21 mouse cellular contexts compared by ENCODE assay signal in genomic region chr7:108968201-108968600, GRCm38 (mm10). TPM values are rescaled to one million over a fixed set of nuclear protein-coding genes. Genes with fewer than 3 reads are reported as not detected.
DNase-seq lines count a peak whose midpoint lies in the region; ATAC-seq and TF ChIP-seq lines count a peak whose summit lies in the region.
"Had no signal": no experiment of that assay in that cellular context is flagged by ENCODE, and none has a peak within 500 bp of the region (broad histone marks: within the 10 kb centered on the region; RNA-seq: fewer than 3 reads in every experiment).

No protein-coding gene starts in this region.

- 15% methylated on average over 6 of the region's 6 CpGs for WGBS in kidney, embryonic 16.5 days
- WGBS in liver, postnatal 0 days (ENCODE audit: insufficient replicate concordance) = 33% methylated on average over 6 of the region's 6 CpGs

- TF ChIP-seq POLR2A in brain, embryonic 14.5 days (IDR thresholded peaks at IDR 0.05; ENCODE audit: borderline replicate concordance, extremely low read depth, insufficient read depth, insufficient read length, poor library complexity, severe bottlenecking) = no peak

- no peak overlapping the region for H3K4me3 ChIP-seq in kidney, embryonic 16.5 days (ENCODE audit: low read length)
- H3K4me3 ChIP-seq in C2C12 (ENCODE audit: insufficient read depth, poor library complexity, severe bottlenecking) = no peak overlapping the region
- H3K4me3 ChIP-seq in liver, postnatal 0 days (ENCODE audit: low read depth, low read length) = no peak overlapping the region
- H3K4me3 ChIP-seq: forebrain, embryonic 13.5 days; heart, embryonic 15.5 days; liver, embryonic 15.5 days; midbrain, embryonic 10.5 days; myocyte had no signal

- no peaks in the 10 kb centered on the region for H3K9me3 ChIP-seq in kidney, embryonic 16.5 days (ENCODE audit: low read length)
- H3K9me3 ChIP-seq in liver, postnatal 0 days (ENCODE audit: low read length) = no peaks in the 10 kb centered on the region
- H3K9me3 ChIP-seq: forebrain, embryonic 13.5 days; heart, embryonic 15.5 days; liver, embryonic 15.5 days; midbrain, embryonic 10.5 days had no signal

- H3K79me3 ChIP-seq in C2C12 (ENCODE audit: low read depth) = no peaks in the 10 kb centered on the region

- H3ac ChIP-seq in C2C12 (ENCODE audit: control insufficient read depth, insufficient read length, low read depth) = no peak overlapping the region

- 0 out of 2 replicates have a peak, but pooled peaks have one; percentile 37 for ATAC-seq in kidney, embryonic 16.5 days (ENCODE audit: low FRiP score, low TSS enrichment)
- no peak for ATAC-seq in megakaryocyte, adult 5-6 weeks (ENCODE audit: poor library complexity, severe bottlenecking)
- ATAC-seq in liver, postnatal 0 days = no peak
- ATAC-seq: forebrain, embryonic 13.5 days; Patski had no signal

- no peak overlapping the region for H3K27ac ChIP-seq in kidney, embryonic 16.5 days (ENCODE audit: low read length)
- no peak overlapping the region for H3K27ac ChIP-seq in liver, postnatal 0 days (ENCODE audit: low read depth)
- H3K27ac ChIP-seq: forebrain, embryonic 13.5 days; heart, embryonic 15.5 days; liver, embryonic 15.5 days; midbrain, embryonic 10.5 days had no signal

- H3K9ac ChIP-seq in kidney, embryonic 16.5 days (replicated peaks; ENCODE audit: low read length) = no peak overlapping the region
- H3K9ac ChIP-seq in liver, postnatal 0 days (replicated peaks) = no peak overlapping the region
- H3K9ac ChIP-seq: forebrain, embryonic 13.5 days; heart, embryonic 15.5 days; liver, embryonic 15.5 days had no signal

- H3K36me3 ChIP-seq in kidney, embryonic 16.5 days (ENCODE audit: insufficient read depth, low read length) = no peaks in the 10 kb centered on the region
- no peaks in the 10 kb centered on the region for H3K36me3 ChIP-seq in C2C12 (ENCODE audit: control insufficient read depth, insufficient read depth)
- no peaks in the 10 kb centered on the region for H3K36me3 ChIP-seq in liver, postnatal 0 days (replicated peaks; ENCODE audit: insufficient read depth, low read length)
- H3K36me3 ChIP-seq: heart, embryonic 15.5 days; liver, embryonic 15.5 days; midbrain, embryonic 10.5 days had no signal

- H3K27me3 ChIP-seq in kidney, embryonic 16.5 days (ENCODE audit: insufficient read depth, low read length) = no peaks in the 10 kb centered on the region
- H3K27me3 ChIP-seq in C2C12 (ENCODE audit: control insufficient read depth, insufficient read depth, insufficient read length) = no peaks in the 10 kb centered on the region
- no peaks in the 10 kb centered on the region for H3K27me3 ChIP-seq in liver, postnatal 0 days (ENCODE audit: insufficient read depth, low read length)
- H3K27me3 ChIP-seq: liver, embryonic 15.5 days; Patski had no signal

- no peaks in the 10 kb centered on the region for H3K4me1 ChIP-seq in kidney, embryonic 16.5 days (ENCODE audit: insufficient read depth, low read length)
- no peaks in the 10 kb centered on the region for H3K4me1 ChIP-seq in liver, postnatal 0 days (ENCODE audit: insufficient read depth)
- H3K4me1 ChIP-seq: heart, embryonic 15.5 days; liver, embryonic 15.5 days had no signal

- TF ChIP-seq EP300 in liver, postnatal 0 days (IDR thresholded peaks at IDR 0.05; ENCODE audit: low read depth) = no peak

- peak; percentile 60 for DNase-seq in adrenal gland, adult 2 months
- DNase-seq in adrenal gland, postnatal 4 days (ENCODE audit: low spot score in 2 of 2) = no peak
- DNase-seq in kidney, postnatal 14 days = no peak
- peak; percentile 46 for DNase-seq in brain, embryonic 14.5 days (ENCODE audit: low read depth)
- DNase-seq in liver, postnatal 0 days = no peak
- DNase-seq: cerebellum, adult 9-11 months; embryo, embryonic 11 days; heart, adult 18-20 months; lung, postnatal 36 days; thymus, postnatal 4 days had no signal

- no peak overlapping the region for H3K4me2 ChIP-seq in kidney, embryonic 16.5 days (replicated peaks; ENCODE audit: low read depth, low read length)
- no peak overlapping the region for H3K4me2 ChIP-seq in liver, postnatal 0 days (ENCODE audit: low read depth, low read length)
- H3K4me2 ChIP-seq: forebrain, embryonic 13.5 days; heart, embryonic 15.5 days; liver, embryonic 15.5 days had no signal

- TF ChIP-seq CTCF in C2C12 (IDR thresholded peaks at IDR 0.05; ENCODE audit: control insufficient read depth, insufficient read depth, insufficient read length) = no peak
- TF ChIP-seq CTCF in brain, embryonic 14.5 days (IDR thresholded peaks at IDR 0.05; ENCODE audit: borderline replicate concordance, extremely low read depth, insufficient read depth, insufficient read length) = no peak
- TF ChIP-seq CTCF in liver, postnatal 0 days (IDR thresholded peaks at IDR 0.05; ENCODE audit: low read depth) = no peak

- no peaks in the 10 kb centered on the region for H3K79me2 ChIP-seq in C2C12 (ENCODE audit: control insufficient read depth, insufficient read depth)

TF ChIP-seq in C2C12, 6 proteins besides CTCF, POLR2A, EP300 and RAD21:
- TF ChIP-seq MYOD1 (IDR thresholded peaks at IDR 0.05; ENCODE audit: control insufficient read depth, insufficient read length, low read depth) (peak; percentile 9), MYOG (IDR thresholded peaks at IDR 0.05; ENCODE audit: control insufficient read depth, extremely low read depth, insufficient read length) (no peak)

RNA-seq across cellular contexts. Expression of gene Tub, which starts 18.1 kb away (rescaled TPM):
- 10 to 100 TPM; 25.9 to 41.5 TPM for total RNA-seq in adrenal gland, adult 2 months (2021)
- 13.1 and 26.2 TPM in 2 replicates for polyA plus RNA-seq in adrenal gland, adult 2 months (2012; rRNA removed)
- total RNA-seq in adrenal gland, postnatal 4 days (2021) = 10 to 100 TPM; 44.9 to 48.1 TPM
- polyA plus RNA-seq in kidney, embryonic 16.5 days (2015; fragmentation: Nextera tagmentation; extraction: Ambion mirVana) = 1.00 and 1.7 TPM in 2 replicates
- polyA plus RNA-seq in C2C12 (2012; fragmentation: generic; extraction: Trizol) = 0.01 TPM
- 109 and 143 TPM in 2 replicates for polyA plus RNA-seq in brain, embryonic 14.5 days (2012; rRNA removed)
- not detected in 2 replicates for total RNA-seq in megakaryocyte, adult 5-6 weeks (2015)
- not detected in 2 replicates for total RNA-seq in megakaryocyte, adult 5-6 weeks (2017)
- not detected in 2 replicates for polyA plus RNA-seq in liver, postnatal 0 days (2015; fragmentation: Nextera tagmentation; extraction: Ambion mirVana)
- total RNA-seq: hematopoietic stem cell, adult 5-6 weeks had no signal
- polyA plus RNA-seq: myocyte had no signal

RNA-seq across cellular contexts. Expression of gene Eif3f, which starts 34.0 kb away (rescaled TPM):
- 100 to 1,000 TPM; 118 to 158 TPM for total RNA-seq in adrenal gland, adult 2 months (2021)
- 634 and 641 TPM in 2 replicates for polyA plus RNA-seq in adrenal gland, adult 2 months (2012; rRNA removed)
- 100 to 1,000 TPM; 246 to 249 TPM for total RNA-seq in adrenal gland, postnatal 4 days (2021)
- polyA plus RNA-seq in kidney, embryonic 16.5 days (2015; fragmentation: Nextera tagmentation; extraction: Ambion mirVana) = 80.0 and 88.3 TPM in 2 replicates
- polyA plus RNA-seq in C2C12 (2012; fragmentation: generic; extraction: Trizol) = 191 TPM
- polyA plus RNA-seq in brain, embryonic 14.5 days (2012; rRNA removed) = 91.2 and 150 TPM in 2 replicates
- 208 and 215 TPM in 2 replicates for total RNA-seq in megakaryocyte, adult 5-6 weeks (2015)
- 65.0 and 75.5 TPM in 2 replicates for total RNA-seq in megakaryocyte, adult 5-6 weeks (2017)
- 34.6 and 36.9 TPM in 2 replicates for polyA plus RNA-seq in liver, postnatal 0 days (2015; fragmentation: Nextera tagmentation; extraction: Ambion mirVana)

RNA-seq across cellular contexts. Expression of gene Nlrp10, which starts 38.2 kb away (rescaled TPM):
- total RNA-seq in adrenal gland, adult 2 months (2021) = under 1 TPM; 0.17 to 0.61 TPM
- polyA plus RNA-seq in adrenal gland, adult 2 months (2012; rRNA removed) = 0.02 TPM in 2 replicates
- total RNA-seq in adrenal gland, postnatal 4 days (2021) = under 1 TPM; 0.48 to 0.62 TPM
- 0.04 and 0.07 TPM in 2 replicates for polyA plus RNA-seq in kidney, embryonic 16.5 days (2015; fragmentation: Nextera tagmentation; extraction: Ambion mirVana)
- polyA plus RNA-seq in C2C12 (2012; fragmentation: generic; extraction: Trizol) = 0.02 TPM
- not detected in 2 replicates for polyA plus RNA-seq in brain, embryonic 14.5 days (2012; rRNA removed)
- total RNA-seq in megakaryocyte, adult 5-6 weeks (2015) = 0.80 and 0.96 TPM in 2 replicates
- 0.53 and 1.6 TPM in 2 replicates for total RNA-seq in megakaryocyte, adult 5-6 weeks (2017)
- not detected in 2 replicates for polyA plus RNA-seq in liver, postnatal 0 days (2015; fragmentation: Nextera tagmentation; extraction: Ambion mirVana)
- polyA plus RNA-seq: kidney, embryonic 14.5 days; midbrain, embryonic 10.5 days had no signal

Comparison
In these comparisons a context has a peak if more than half of its experiments do, and no peak if none do; other contexts are left out.
1. DNase-seq: peak in adrenal gland, adult 2 months (single experiment) and brain, embryonic 14.5 days (single experiment); none in adrenal gland, postnatal 4 days (0 of 2), kidney, postnatal 14 days (single experiment) and liver, postnatal 0 days (single experiment).